In genomic region chr17:35821439-35822430, GRCm38 (mm10) we compare ENCODE assay signal across 8 mouse cellular contexts. TPM values are rescaled to one million over a fixed set of nuclear protein-coding genes. Genes with fewer than 3 reads are reported as not detected.
DNase-seq lines count a peak whose midpoint lies in the region; ATAC-seq lines count a peak whose summit lies in the region.

Gene Ier3, plus strand, starts transcription at chr17:35821684.

- peak within 1 kb of the TSS; percentile 88 for H3K27ac ChIP-seq in hindbrain, embryonic 15.5 days (replicated peaks)
- H3K27ac ChIP-seq in limb, embryonic 11.5 days (replicated peaks; ENCODE audit: low read depth, low read length): no peak within 1 kb of the TSS
- no peak within 1 kb of the TSS for H3K27ac ChIP-seq in midbrain, embryonic 11.5 days (ENCODE audit: low read depth, low read length)

- no peaks in the 10 kb centered on the region for H3K9me3 ChIP-seq in hindbrain, embryonic 15.5 days
- H3K9me3 ChIP-seq in limb, embryonic 11.5 days (ENCODE audit: control insufficient read depth, low read length): no peaks in the 10 kb centered on the region
- H3K9me3 ChIP-seq in midbrain, embryonic 11.5 days (ENCODE audit: control insufficient read depth, low read length): no peaks in the 10 kb centered on the region

- DNase-seq in cerebellum, adult 11 months: peak; percentile 54
- DNase-seq in cerebellum, postnatal 25 days: peak; percentile 70 to 71
- DNase-seq in gastrocnemius, adult 8-10 months (ENCODE audit: low spot score in 2 of 2): peak; percentile 82
- peak; percentile 83 for DNase-seq in limb, embryonic 11.5 days (ENCODE audit: low spot score)
- DNase-seq in midbrain, embryonic 11.5 days (ENCODE audit: low spot score, missing footprints): peak; percentile 95
- peak; percentile 59 for DNase-seq in right cerebral cortex, postnatal 4 days

- WGBS in hindbrain, embryonic 15.5 days: under 1% methylated on average over 62 of the region's 62 CpGs
- WGBS in limb, embryonic 11.5 days: under 1% methylated on average over 62 of the region's 62 CpGs
- under 1% methylated on average over 62 of the region's 62 CpGs for WGBS in midbrain, embryonic 11.5 days

- peak within 1 kb of the TSS; percentile 95 for H3K4me2 ChIP-seq in hindbrain, embryonic 15.5 days
- peak within 1 kb of the TSS; percentile 92 for H3K4me2 ChIP-seq in limb, embryonic 11.5 days (ENCODE audit: low read depth, severe bottlenecking)
- peak within 1 kb of the TSS; percentile 92 for H3K4me2 ChIP-seq in midbrain, embryonic 11.5 days

- H3K4me1 ChIP-seq in hindbrain, embryonic 15.5 days (replicated peaks): peaks cover 33% of the 10 kb centered on the region
- H3K4me1 ChIP-seq in limb, embryonic 11.5 days (ENCODE audit: control insufficient read depth, insufficient read depth, low read length): peaks cover 14% of the 10 kb centered on the region; the same call in 1 of the 2 replicates
- H3K4me1 ChIP-seq in midbrain, embryonic 11.5 days (ENCODE audit: control insufficient read depth, insufficient read depth, low read length): peaks cover 24% of the 10 kb centered on the region

- H3K27me3 ChIP-seq in hindbrain, embryonic 15.5 days: peaks cover 13% of the 10 kb centered on the region
- H3K27me3 ChIP-seq in limb, embryonic 11.5 days (ENCODE audit: control insufficient read depth, insufficient read depth, low read length): 0 out of 2 replicates have a peak, but pooled peaks cover 2% of the 10 kb centered on the region
- H3K27me3 ChIP-seq in midbrain, embryonic 11.5 days (ENCODE audit: control insufficient read depth, insufficient read depth, low read length): peaks cover 21% of the 10 kb centered on the region

- H3K9ac ChIP-seq in hindbrain, embryonic 15.5 days: peak within 1 kb of the TSS; percentile 67
- peak within 1 kb of the TSS; percentile 50 for H3K9ac ChIP-seq in limb, embryonic 11.5 days (ENCODE audit: low read length)
- H3K9ac ChIP-seq in midbrain, embryonic 11.5 days (ENCODE audit: low read length): peak within 1 kb of the TSS; percentile 76

- peaks cover 15% of the 10 kb centered on the region; the same call in 1 of the 2 replicates for H3K36me3 ChIP-seq in hindbrain, embryonic 15.5 days
- peaks cover 6% of the 10 kb centered on the region; the same call in 1 of the 2 replicates for H3K36me3 ChIP-seq in limb, embryonic 11.5 days (ENCODE audit: control insufficient read depth, insufficient read depth, low read length)
- H3K36me3 ChIP-seq in midbrain, embryonic 11.5 days (ENCODE audit: control insufficient read depth, insufficient read depth, low read length): no peaks in the 10 kb centered on the region; the same call in 1 of the 2 replicates

- peak within 1 kb of the TSS; percentile 81 for H3K4me3 ChIP-seq in hindbrain, embryonic 15.5 days
- H3K4me3 ChIP-seq in limb, embryonic 11.5 days (ENCODE audit: low read depth, low read length): peak within 1 kb of the TSS; percentile 66
- peak within 1 kb of the TSS; percentile 58 for H3K4me3 ChIP-seq in midbrain, embryonic 11.5 days (ENCODE audit: low read depth, low read length)

- no peak for ATAC-seq in cerebellum, adult (ENCODE audit: insufficient number of reproducible peaks, low FRiP score, low TSS enrichment)
- peak; percentile 35; the same call in 1 of the 2 replicates for ATAC-seq in hindbrain, embryonic 15.5 days (ENCODE audit: low FRiP score, low read depth)
- no peak for ATAC-seq in limb, embryonic 11.5 days (ENCODE audit: insufficient number of reproducible peaks, low FRiP score, low TSS enrichment, low read depth)
- peak; percentile 25; the same call in 1 of the 2 replicates for ATAC-seq in midbrain, embryonic 11.5 days (ENCODE audit: low FRiP score)

RNA-seq across cellular contexts. Expression of gene Ier3, which starts in this region (rescaled TPM):
- total RNA-seq in gastrocnemius, adult 8-10 months (2022): 1 to 10 TPM; 5.6 to 7.8 (median 6.6) TPM
- 12.7 and 16.3 TPM in 2 replicates for polyA plus RNA-seq in hindbrain, embryonic 15.5 days (2015; fragmentation: Nextera tagmentation; extraction: Ambion mirVana)
- polyA plus RNA-seq in limb, embryonic 11.5 days (2014; fragmentation: Nextera tagmentation; extraction: Ambion mirVana): 2.7 and 3.1 TPM in 2 replicates
- 2.5 and 4.0 TPM in 2 replicates for polyA plus RNA-seq in midbrain, embryonic 11.5 days (2014; fragmentation: Nextera tagmentation; extraction: Ambion mirVana)

Comparison
In these comparisons a context has a peak if more than half of its experiments do, and no peak if none do; other contexts are left out.
1. ATAC-seq: peak in hindbrain, embryonic 15.5 days (single experiment) and midbrain, embryonic 11.5 days (single experiment); none in cerebellum, adult (single experiment) and limb, embryonic 11.5 days (single experiment).
2. Peak in every context shown above with its lines, with median percentiles within 50 percentile points of each other: DNase-seq, H3K4me2 ChIP-seq, H3K4me3 ChIP-seq and H3K9ac ChIP-seq.